Mouse (Mus musculus) ES-E14 (cell line): ENCODE results near the gene Slc16a5. TPM values are rescaled to one million over a fixed set of nuclear protein-coding genes. Genes with fewer than 3 reads are reported as not detected.
"Not testable (repeated sequence)": the region's sequence is repeated elsewhere in the genome, so short reads cannot be mapped to it uniquely, and the experiment has no call there.

Experiments
- DNase-seq: peaks from one replicate; pipeline ENCODE4 v3.0.0-alpha.2; 2013; ENCODE audit warnings: low read depth, low spot score
- H3K27ac ChIP-seq: 2 replicates; pipeline ENCODE4 v1.5.1; 2012; ENCODE audit warnings: low read depth, mild to moderate bottlenecking, low read length, moderate library complexity, mixed read lengths; ENCODE audit not compliant: poor library complexity, insufficient read depth, severe bottlenecking
- H3K36me3 ChIP-seq: 2 replicates; pipeline ENCODE4 v1.6.1; 2012; ENCODE audit warnings: mild to moderate bottlenecking, low read length, moderate library complexity, mixed read lengths; ENCODE audit not compliant: control insufficient read depth, poor library complexity, insufficient read depth, severe bottlenecking
- H3K4me1 ChIP-seq, 2 experiments: fragments of 150-350 bp in 1 of 2; sonication (generic) in 1 of 2; 2 replicates each; pipeline ENCODE4 v1.6.1; 2012; ENCODE audit warnings: low read length in 2 of 2, mild to moderate bottlenecking in 1 of 2, mixed read lengths in 1 of 2; ENCODE audit not compliant: control insufficient read depth in 2 of 2, insufficient read depth in 2 of 2, poor library complexity in 1 of 2
- H3K4me3 ChIP-seq, 2 experiments: fragments of 150-350 bp in 1 of 2; sonication (generic) in 1 of 2; 2 replicates each; pipeline ENCODE4 v1.5.1; 2012; ENCODE audit warnings: low read length in 2 of 2, low read depth in 1 of 2, mild to moderate bottlenecking in 1 of 2, mixed read lengths in 1 of 2; ENCODE audit not compliant: insufficient read depth in 1 of 2, poor library complexity in 1 of 2, severe bottlenecking in 1 of 2
- H3K9ac ChIP-seq: 2 replicates; pipeline ENCODE4 v1.6.1; 2012; ENCODE audit warnings: low read depth, mild to moderate bottlenecking, low read length, mixed read lengths; ENCODE audit not compliant: poor library complexity, insufficient read depth, severe bottlenecking
- H3K9me3 ChIP-seq: fragments of 150-350 bp; sonication (generic); 2 replicates; pipeline ENCODE4 v1.6.1; 2012; ENCODE audit warnings: low read depth, mild to moderate bottlenecking, low read length; ENCODE audit not compliant: control insufficient read depth, insufficient read depth
- CHD2 ChIP-seq: IDR thresholded peaks from 2 replicates; pipeline ENCODE4 v1.6.1; 2014; ENCODE audit warnings: mild to moderate bottlenecking, low read depth, low read length, inconsistent platforms
- HCFC1 ChIP-seq: IDR thresholded peaks from 2 replicates; pipeline ENCODE4 v1.6.1; 2012; ENCODE audit warnings: low read length, inconsistent platforms, borderline replicate concordance; ENCODE audit not compliant: insufficient read depth
- MAFK ChIP-seq: IDR thresholded peaks from 2 replicates; pipeline ENCODE4 v1.6.1; 2014; ENCODE audit warnings: mild to moderate bottlenecking, low read depth, low read length, inconsistent platforms; ENCODE audit not compliant: insufficient read depth
- ZC3H11A ChIP-seq: IDR thresholded peaks from 2 replicates; pipeline ENCODE4 v1.6.1; 2012; ENCODE audit warnings: low read depth, mild to moderate bottlenecking, inconsistent platforms, low read length, borderline replicate concordance
- ZNF384 ChIP-seq: IDR thresholded peaks from 2 replicates; pipeline ENCODE4 v1.6.1; 2012; ENCODE audit warnings: low read depth, low read length, inconsistent platforms
- in situ Hi-C, 2 experiments: fragments of 600-800 bp; cut with MboI; formaldehyde crosslinking; loops; one replicate each; pipeline ENCODE4 v1.15.1; 2025; ENCODE audit warnings: low sequenced_read_pairs in 2 of 2, inconsistent platforms in 1 of 2; ENCODE audit not compliant: unreplicated experiment in 2 of 2
- total RNA-seq: library from RNA; depleted of rRNA; stranded (reverse); fragments of 300-350 nt; gene quantifications from 2 replicates; pipeline ENCODE4 v1.2.3, GENCODE M21; 2012

Gene Slc16a5
- total RNA-seq, 1 experiment, result 1.6 TPM

DNA sequence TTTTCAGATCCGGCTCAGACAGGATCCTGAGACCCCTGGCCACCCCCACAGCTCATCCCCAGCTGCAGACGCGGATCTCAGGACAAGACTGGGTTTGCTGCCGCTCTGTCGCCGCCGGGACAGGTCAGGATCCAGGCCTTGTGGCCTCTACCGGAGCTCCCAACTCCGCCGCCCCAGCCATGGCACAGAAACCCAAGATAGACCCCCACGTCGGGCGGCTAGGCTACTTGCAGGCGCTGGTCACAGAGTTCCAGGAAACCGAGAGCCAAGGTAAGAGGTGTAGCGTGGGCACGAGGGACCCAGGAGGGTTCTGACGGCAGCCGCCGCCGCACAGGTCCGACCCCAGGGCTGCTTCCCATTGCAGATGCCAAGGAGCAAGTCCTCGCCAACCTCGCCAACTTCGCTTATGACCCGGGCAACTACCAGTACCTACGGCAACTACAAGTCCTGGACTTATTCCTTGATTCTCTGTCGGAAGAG is 13.5 kb downstream of the Slc16a5 start:
- H3K27ac ChIP-seq, result no peak overlapping the region
- peak overlapping the region; percentile 81 for H3K9ac ChIP-seq
- no peaks in the 10 kb centered on the region for H3K36me3 ChIP-seq
- in situ Hi-C loops, result no loop called here
- H3K4me1 ChIP-seq, result peaks cover 4 to 23% of the 10 kb centered on the region in 2 experiments; a peak in 3 of 4 replicates
- no peak for DNase-seq
- no peaks in the 10 kb centered on the region for H3K9me3 ChIP-seq
- H3K4me3 ChIP-seq, result peak overlapping the region; percentile 83 to 90
- no peak for TF ChIP-seq MAFK
- TF ChIP-seq ZNF384, result no peak
- TF ChIP-seq ZC3H11A, result no peak
- TF ChIP-seq HCFC1, result no peak
- no peak for TF ChIP-seq CHD2

DNA sequence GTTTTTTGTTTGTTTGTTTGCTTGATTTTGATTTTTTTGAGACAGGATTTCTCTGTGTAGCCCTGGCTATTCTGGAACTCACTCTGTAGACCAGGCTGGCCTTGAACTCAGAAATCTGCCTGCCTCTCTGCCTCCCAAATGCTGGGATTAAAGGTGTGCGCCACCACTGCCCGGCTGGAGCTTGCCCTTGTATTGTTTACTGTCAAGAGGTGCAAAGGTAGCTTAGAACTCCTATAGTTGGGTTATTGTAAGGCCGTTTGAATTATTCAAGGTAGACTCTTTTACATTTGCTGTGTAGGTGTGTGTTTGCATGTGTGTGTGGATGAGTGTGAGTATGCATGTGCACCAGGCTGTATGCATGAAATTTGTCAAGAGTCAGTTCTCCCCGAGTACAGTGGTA is 14.4 kb downstream of the Slc16a5 start:
- Histone ChIP-seq H3K4me1 (peaks cover 4 to 22% of the 10 kb centered on the region in 2 experiments; a peak in 3 of 4 replicates), H3K4me3 (0 out of 4 replicates have a peak overlapping the region, but pooled peaks of 1 of the 2 experiments have one; percentile 90)
- DNase-seq, in situ Hi-C loops, H3K27ac ChIP-seq, H3K36me3 ChIP-seq, H3K9me3 ChIP-seq, H3K9ac ChIP-seq: not testable (repeated sequence)

DNA sequence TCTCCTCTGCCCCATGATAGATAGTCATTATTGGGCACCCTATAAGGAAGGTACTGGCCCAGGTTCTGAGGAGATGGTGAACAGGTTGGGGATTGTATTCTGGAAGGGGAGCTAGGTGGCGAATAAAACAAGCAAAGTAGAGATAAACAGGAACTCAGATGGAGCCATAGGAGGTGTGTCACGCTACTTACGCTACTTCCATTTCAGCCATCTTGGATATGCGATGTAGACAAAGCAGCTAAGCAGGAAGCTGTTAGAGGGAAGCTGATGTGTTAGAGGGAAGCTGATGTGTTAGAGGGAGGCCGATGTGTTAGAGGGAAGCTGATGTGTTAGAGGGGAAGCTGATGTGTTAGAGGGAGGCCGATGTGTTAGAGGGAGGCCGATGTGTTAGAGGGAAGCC is 15.1 kb downstream of the Slc16a5 start:
- H3K9me3 ChIP-seq, H3K36me3 ChIP-seq, in situ Hi-C loops, H3K9ac ChIP-seq, H3K4me3 ChIP-seq, H3K27ac ChIP-seq, DNase-seq: not testable (repeated sequence)
- H3K4me1 ChIP-seq, result peaks cover 4 to 18% of the 10 kb centered on the region in 2 experiments; a peak in 3 of 4 replicates

DNA sequence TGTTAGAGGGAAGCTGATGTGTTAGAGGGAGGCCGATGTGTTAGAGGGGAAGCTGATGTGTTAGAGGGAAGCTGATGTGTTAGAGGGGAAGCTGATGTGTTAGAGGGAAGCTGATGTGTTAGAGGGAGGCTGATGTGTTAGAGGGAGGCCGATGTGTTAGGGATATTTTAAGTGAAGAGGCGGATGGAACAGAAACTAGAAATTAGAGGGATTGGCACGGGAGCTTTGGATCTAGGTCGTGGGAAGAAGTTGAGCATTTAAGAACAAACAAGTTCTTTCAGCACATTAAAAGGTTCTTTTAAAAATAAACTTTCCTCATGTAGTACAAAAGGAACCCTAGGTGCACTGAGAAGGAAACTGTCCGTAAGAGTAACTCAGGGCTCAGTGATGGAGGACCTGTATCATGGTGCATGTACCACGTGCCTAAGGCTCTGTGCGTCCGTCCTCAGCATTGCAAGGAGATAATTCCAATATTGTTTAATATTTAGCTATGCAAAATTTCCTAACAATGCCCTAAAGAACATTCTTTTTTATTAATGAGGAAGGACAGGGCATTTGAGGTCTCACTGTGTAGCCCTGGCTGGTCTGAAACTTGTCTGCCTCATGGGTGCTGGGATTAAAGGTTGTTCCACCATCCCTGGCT is 16.1 kb downstream of the Slc16a5 start:
- DNase-seq, result no peak
- no peak overlapping the region for H3K27ac ChIP-seq
- no peaks in the 10 kb centered on the region for H3K9me3 ChIP-seq
- in situ Hi-C loops, result no loop called here
- no peak for TF ChIP-seq CHD2
- TF ChIP-seq HCFC1, result no peak
- TF ChIP-seq ZC3H11A, result no peak
- TF ChIP-seq ZNF384, result no peak
- TF ChIP-seq MAFK, result no peak
- H3K9ac ChIP-seq, result no peak overlapping the region
- H3K36me3 ChIP-seq, result no peaks in the 10 kb centered on the region
- no peak overlapping the region for H3K4me3 ChIP-seq
- peaks cover 4 to 11% of the 10 kb centered on the region in 2 experiments; a peak in 3 of 4 replicates for H3K4me1 ChIP-seq

DNA sequence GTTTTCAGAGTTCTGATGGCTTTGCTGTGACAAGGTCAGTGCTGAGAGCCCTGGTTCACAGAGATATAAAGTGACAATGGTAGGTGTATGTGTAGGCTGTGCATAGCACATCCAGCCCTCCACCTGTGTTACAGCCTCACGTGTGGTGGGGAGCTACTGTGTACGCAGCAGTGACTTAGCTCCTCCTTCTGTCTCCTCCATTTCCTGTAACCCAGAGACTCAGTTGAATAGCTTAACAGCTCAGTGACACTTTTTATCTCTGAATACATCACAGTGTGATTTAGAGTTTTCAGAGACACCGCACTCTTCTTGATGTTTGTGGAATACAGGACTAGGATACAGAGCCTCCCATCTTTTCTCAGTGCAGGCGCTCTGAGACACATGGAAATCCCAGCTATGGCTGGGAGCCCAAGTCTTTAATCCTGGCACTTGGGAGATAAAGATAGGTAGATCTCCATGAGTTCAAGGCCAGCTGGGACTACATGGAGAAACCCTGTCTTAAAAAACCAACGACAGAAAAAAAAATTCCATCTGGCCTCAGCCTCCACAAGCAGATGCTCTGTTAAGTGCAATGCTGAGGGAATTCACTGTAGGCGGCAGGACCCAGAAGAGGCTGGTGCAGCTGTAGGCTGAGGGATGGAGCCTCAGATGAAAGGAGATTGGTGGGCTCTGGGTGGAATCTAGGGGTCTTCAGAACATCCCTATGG is 19.4 kb downstream of the Slc16a5 start:
- no peak overlapping the region for H3K27ac ChIP-seq
- in situ Hi-C loops, result no loop called here
- no peak overlapping the region for H3K4me3 ChIP-seq
- H3K9ac ChIP-seq, result no peak overlapping the region
- H3K36me3 ChIP-seq, result no peaks in the 10 kb centered on the region
- TF ChIP-seq HCFC1 (no peak), MAFK (no peak), ZNF384 (no peak), ZC3H11A (no peak), CHD2 (no peak)
- H3K4me1 ChIP-seq, result peaks cover 0 to 4% of the 10 kb centered on the region in 2 experiments; a peak in 1 of 4 replicates
- no peak for DNase-seq
- H3K9me3 ChIP-seq, result no peaks in the 10 kb centered on the region
